ENCODE assay signal across 17 mouse cellular contexts in genomic region chr9:37232201-37233195, GRCm38 (mm10). TPM values are rescaled to one million over a fixed set of nuclear protein-coding genes. Genes with fewer than 3 reads are reported as not detected.
DNase-seq lines count a peak whose midpoint lies in the region; ATAC-seq and TF ChIP-seq lines count a peak whose summit lies in the region.
"Had no signal": no experiment of that assay in that cellular context is flagged by ENCODE, and none has a peak within 500 bp of the region (broad histone marks: within the 10 kb centered on the region; RNA-seq: fewer than 3 reads in every experiment).

No protein-coding gene starts in this region.

- no peak for DNase-seq in midbrain, embryonic 11.5 days (ENCODE audit: low spot score, missing footprints)
- DNase-seq in midbrain, embryonic 14.5 days: no peak
- no peak for DNase-seq in ES-E14 (ENCODE audit: low read depth, low spot score)
- DNase-seq in thymus, postnatal 4 days: peak; percentile 55
- no peak for DNase-seq in ovary, adult 18-20 months (ENCODE audit: low spot score)
- DNase-seq in right cerebral cortex, postnatal 14 days: no peak
- DNase-seq: cerebellum, postnatal 10 days; kidney, adult 11 months; kidney, postnatal 36 days; liver, embryonic 13.5 days; spleen, adult 18-20 months had no signal

- no peak for ATAC-seq in midbrain, embryonic 11.5 days (ENCODE audit: low FRiP score)
- no peak for ATAC-seq in midbrain, embryonic 14.5 days (ENCODE audit: low FRiP score, low TSS enrichment)
- no peak for ATAC-seq in embryonic facial prominence, embryonic 13.5 days (ENCODE audit: insufficient number of reproducible peaks, insufficient read depth, low FRiP score, low TSS enrichment, low read depth)
- ATAC-seq: lung, postnatal 0 days had no signal

- whole genome bisulfite sequencing in midbrain, embryonic 11.5 days: 45% methylated on average over 22 of the region's 22 CpGs
- WGBS in midbrain, embryonic 14.5 days: 50% methylated on average over 22 of the region's 22 CpGs
- WGBS in embryonic facial prominence, embryonic 13.5 days: 47% methylated on average over 22 of the region's 22 CpGs

- no peak overlapping the region for H3K4me2 ChIP-seq in midbrain, embryonic 11.5 days
- no peak overlapping the region for H3K4me2 ChIP-seq in midbrain, embryonic 14.5 days (ENCODE audit: low read length)
- no peak overlapping the region for H3K4me2 ChIP-seq in embryonic facial prominence, embryonic 13.5 days
- H3K4me2 ChIP-seq: hindbrain, embryonic 12.5 days; liver, embryonic 13.5 days; neural tube, embryonic 13.5 days had no signal

- peak overlapping the region; percentile 7; the same call in 1 of the 2 replicates for H3K9ac ChIP-seq in midbrain, embryonic 11.5 days (ENCODE audit: low read length)
- no peak overlapping the region for H3K9ac ChIP-seq in midbrain, embryonic 14.5 days (replicated peaks; ENCODE audit: low read length)
- H3K9ac ChIP-seq in ES-E14 (ENCODE audit: insufficient read depth, low read depth, low read length, poor library complexity, severe bottlenecking): peak overlapping the region; percentile 43
- H3K9ac ChIP-seq in embryonic facial prominence, embryonic 13.5 days: 0 out of 2 replicates have a peak overlapping the region, but pooled peaks have one; percentile 1
- H3K9ac ChIP-seq: hindbrain, embryonic 12.5 days; liver, embryonic 13.5 days; neural tube, embryonic 13.5 days had no signal

- no peaks in the 10 kb centered on the region for H3K27me3 ChIP-seq in midbrain, embryonic 11.5 days (ENCODE audit: control insufficient read depth, insufficient read depth, low read length)
- no peaks in the 10 kb centered on the region for H3K27me3 ChIP-seq in midbrain, embryonic 14.5 days (ENCODE audit: control insufficient read depth, insufficient read depth, low read length)
- H3K27me3 ChIP-seq in embryonic facial prominence, embryonic 13.5 days: no peaks in the 10 kb centered on the region
- H3K27me3 ChIP-seq: hindbrain, embryonic 12.5 days; liver, embryonic 13.5 days; neural tube, embryonic 13.5 days had no signal

- no peaks in the 10 kb centered on the region for H3K9me3 ChIP-seq in midbrain, embryonic 11.5 days (ENCODE audit: control insufficient read depth, low read length)
- no peaks in the 10 kb centered on the region for H3K9me3 ChIP-seq in midbrain, embryonic 14.5 days (ENCODE audit: control insufficient read depth, low read length)
- no peaks in the 10 kb centered on the region for H3K9me3 ChIP-seq in ES-E14 (ENCODE audit: control insufficient read depth, insufficient read depth, low read depth, low read length)
- H3K9me3 ChIP-seq in embryonic facial prominence, embryonic 13.5 days: no peaks in the 10 kb centered on the region
- H3K9me3 ChIP-seq: hindbrain, embryonic 12.5 days; liver, embryonic 13.5 days; neural tube, embryonic 13.5 days had no signal

- no peak overlapping the region for H3K27ac ChIP-seq in midbrain, embryonic 11.5 days (ENCODE audit: low read depth, low read length)
- no peak overlapping the region for H3K27ac ChIP-seq in midbrain, embryonic 14.5 days (replicated peaks; ENCODE audit: low read depth, low read length)
- H3K27ac ChIP-seq in ES-E14 (ENCODE audit: insufficient read depth, low read depth, low read length, poor library complexity, severe bottlenecking): no peak overlapping the region
- no peak overlapping the region for H3K27ac ChIP-seq in embryonic facial prominence, embryonic 13.5 days
- H3K27ac ChIP-seq: hindbrain, embryonic 12.5 days; liver, embryonic 13.5 days; neural tube, embryonic 13.5 days; stomach, postnatal 0 days had no signal

- peaks cover 7% of the 10 kb centered on the region for H3K4me1 ChIP-seq in midbrain, embryonic 11.5 days (ENCODE audit: control insufficient read depth, insufficient read depth, low read length)
- no peaks in the 10 kb centered on the region for H3K4me1 ChIP-seq in midbrain, embryonic 14.5 days (ENCODE audit: control insufficient read depth, insufficient read depth, low read length)
- peaks cover 0 to 3% of the 10 kb centered on the region in 2 experiments; a peak in 1 of 4 replicates for H3K4me1 ChIP-seq in ES-E14 (ENCODE audit: control insufficient read depth in 2 of 2, insufficient read depth in 2 of 2, low read length in 2 of 2, poor library complexity in 1 of 2)
- peaks cover 11% of the 10 kb centered on the region; the same call in 1 of the 2 replicates for H3K4me1 ChIP-seq in embryonic facial prominence, embryonic 13.5 days
- H3K4me1 ChIP-seq: liver, embryonic 13.5 days had no signal

- in situ Hi-C loops in ES-E14 (cut with MboI; ENCODE audit: low sequenced_read_pairs in 2 of 2, unreplicated experiment in 2 of 2): no loop called here

- no peaks in the 10 kb centered on the region; the same call in 1 of the 2 replicates for H3K36me3 ChIP-seq in midbrain, embryonic 11.5 days (ENCODE audit: control insufficient read depth, insufficient read depth, low read length)
- H3K36me3 ChIP-seq in midbrain, embryonic 14.5 days (ENCODE audit: control insufficient read depth, insufficient read depth, low read length): no peaks in the 10 kb centered on the region
- H3K36me3 ChIP-seq in ES-E14 (ENCODE audit: control insufficient read depth, insufficient read depth, low read length, poor library complexity, severe bottlenecking): no peaks in the 10 kb centered on the region
- H3K36me3 ChIP-seq in embryonic facial prominence, embryonic 13.5 days: peaks cover 9% of the 10 kb centered on the region; the same call in 1 of the 2 replicates
- H3K36me3 ChIP-seq: hindbrain, embryonic 12.5 days; liver, embryonic 13.5 days; neural tube, embryonic 13.5 days had no signal

- no peak overlapping the region for H3K4me3 ChIP-seq in midbrain, embryonic 11.5 days (ENCODE audit: low read depth, low read length)
- H3K4me3 ChIP-seq in midbrain, embryonic 14.5 days (replicated peaks; ENCODE audit: low read depth, low read length): no peak overlapping the region
- H3K4me3 ChIP-seq in ES-E14 (ENCODE audit: insufficient read depth in 1 of 2, low read depth in 1 of 2, low read length in 2 of 2, poor library complexity in 1 of 2, severe bottlenecking in 1 of 2): peak overlapping the region in 1 of 2 experiments; percentile 16; a peak in 1 of 4 replicates
- H3K4me3 ChIP-seq in embryonic facial prominence, embryonic 13.5 days: no peak overlapping the region
- H3K4me3 ChIP-seq: erythroblast, embryonic 14.5 days; hindbrain, embryonic 12.5 days; liver, embryonic 13.5 days; neural tube, embryonic 13.5 days had no signal

TF ChIP-seq in ES-E14, 5 proteins besides CTCF, POLR2A, EP300 and RAD21:
- no peak for TF ChIP-seq HCFC1 (IDR thresholded peaks at IDR 0.05; ENCODE audit: borderline replicate concordance, insufficient read depth, low read length)
- TF ChIP-seq CHD2 (IDR thresholded peaks at IDR 0.05; ENCODE audit: low read depth, low read length): no peak
- no peak for TF ChIP-seq MAFK (IDR thresholded peaks at IDR 0.05; ENCODE audit: insufficient read depth, low read depth, low read length)
- no peak for TF ChIP-seq ZC3H11A (IDR thresholded peaks at IDR 0.05; ENCODE audit: borderline replicate concordance, low read depth, low read length)
- no peak for TF ChIP-seq ZNF384 (IDR thresholded peaks at IDR 0.05; ENCODE audit: low read depth, low read length)

RNA-seq across cellular contexts. Expression of gene Slc37a2, which starts 23.0 kb away (rescaled TPM):
- 1.3 and 1.9 TPM in 2 replicates for polyA plus RNA-seq in midbrain, embryonic 11.5 days (2014; fragmentation: Nextera tagmentation; extraction: Ambion mirVana)
- polyA plus RNA-seq in midbrain, embryonic 14.5 days (2014; fragmentation: Nextera tagmentation; extraction: Ambion mirVana): 0.53 and 1.7 TPM in 2 replicates
- total RNA-seq in ES-E14 (2012; rRNA removed): 4.1 and 5.8 TPM in 2 replicates
- polyA plus RNA-seq in embryonic facial prominence, embryonic 13.5 days (2015; fragmentation: Nextera tagmentation; extraction: Ambion mirVana): 2.0 and 2.3 TPM in 2 replicates
- polyA plus RNA-seq: erythroblast, embryonic 14.5 days had no signal

RNA-seq across cellular contexts. Expression of gene Tmem218, which starts 24.5 kb away (rescaled TPM):
- 17.3 and 19.2 TPM in 2 replicates for polyA plus RNA-seq in midbrain, embryonic 11.5 days (2014; fragmentation: Nextera tagmentation; extraction: Ambion mirVana)
- polyA plus RNA-seq in midbrain, embryonic 14.5 days (2014; fragmentation: Nextera tagmentation; extraction: Ambion mirVana): 8.4 and 10.1 TPM in 2 replicates
- total RNA-seq in ES-E14 (2012; rRNA removed): 3.3 and 4.9 TPM in 2 replicates
- 14.9 and 17.4 TPM in 2 replicates for polyA plus RNA-seq in embryonic facial prominence, embryonic 13.5 days (2015; fragmentation: Nextera tagmentation; extraction: Ambion mirVana)
